Mouse (Mus musculus): ENCODE measurements at regions not wholly inside any gene's neighbourhood (a gene's known extent, or its start where the extent isn't known, plus 50 kb on each side); places are given as distances from the start of the nearest gene placed in this dataset.
"Not testable (repeated sequence)": the region's sequence is repeated elsewhere in the genome, so short reads cannot be mapped to it uniquely, and the experiment has no call there.

DNA sequence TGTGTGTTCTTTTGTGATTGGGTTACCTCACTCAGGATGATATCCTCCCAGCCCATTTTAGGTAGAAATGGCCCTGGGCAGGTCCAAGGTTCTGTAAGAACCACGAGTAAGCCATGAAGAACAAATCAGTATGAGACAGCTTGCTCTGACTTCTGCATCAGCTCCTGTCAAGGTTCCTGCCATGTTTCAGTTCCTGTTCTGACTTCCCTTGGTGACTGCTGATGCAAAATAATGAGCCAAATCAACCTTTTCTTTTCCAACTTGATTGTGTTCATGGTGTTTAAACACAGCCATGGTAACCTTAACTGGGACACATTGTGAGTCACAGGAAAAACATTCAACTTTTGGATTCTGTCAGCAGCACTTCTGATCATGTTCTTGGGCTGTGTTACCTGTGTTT, 667.4 kb upstream of the Igfbp7 start:
- no peak for ATAC-seq (ENCODE audit: extremely low read depth, insufficient number of reproducible peaks, low FRiP score, poor library complexity, severe bottlenecking)

- ATAC-seq (ENCODE audit: extremely low read depth, insufficient number of reproducible peaks, low FRiP score, poor library complexity, severe bottlenecking), result no peak
These were observed 624.9 kb upstream of the Igfbp7 start for GRCm38 (mm10) chr5:78032554-78033250.

GRCm38 (mm10) chr5:78017523-78017922, 609.7 kb upstream of the Igfbp7 start:
- ATAC-seq (ENCODE audit: extremely low read depth, insufficient number of reproducible peaks, low FRiP score, poor library complexity, severe bottlenecking), result no peak

GRCm38 (mm10) chr5:77986449-77987047, 578.7 kb upstream of the Igfbp7 start:
- no peak for ATAC-seq (ENCODE audit: extremely low read depth, insufficient number of reproducible peaks, low FRiP score, poor library complexity, severe bottlenecking)

DNA sequence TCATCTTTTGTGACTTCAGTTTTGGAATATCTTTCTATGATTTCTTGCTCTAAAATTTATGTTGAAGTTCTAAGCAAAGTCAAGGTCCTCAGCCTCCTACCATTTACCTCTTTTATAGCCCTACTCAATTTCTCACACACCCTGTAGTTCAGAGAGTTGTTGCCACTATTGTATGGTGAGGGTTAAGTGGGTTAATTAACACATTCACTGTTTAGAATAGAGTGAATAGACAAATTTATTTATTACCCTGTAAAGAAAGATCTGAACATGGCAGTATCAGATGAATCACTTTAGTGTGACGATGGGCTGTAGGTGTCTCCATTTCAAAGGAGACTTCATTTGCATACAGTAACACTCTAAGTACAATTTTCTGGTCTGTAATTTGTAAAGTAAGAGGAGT, 577.4 kb upstream of the Igfbp7 start:
- ATAC-seq (ENCODE audit: extremely low read depth, insufficient number of reproducible peaks, low FRiP score, poor library complexity, severe bottlenecking), result no peak

GRCm38 (mm10) chr5:77940021-77940420, 532.2 kb upstream of the Igfbp7 start:
- ATAC-seq (ENCODE audit: extremely low read depth, insufficient number of reproducible peaks, low FRiP score, poor library complexity, severe bottlenecking), result not testable (repeated sequence)

DNA sequence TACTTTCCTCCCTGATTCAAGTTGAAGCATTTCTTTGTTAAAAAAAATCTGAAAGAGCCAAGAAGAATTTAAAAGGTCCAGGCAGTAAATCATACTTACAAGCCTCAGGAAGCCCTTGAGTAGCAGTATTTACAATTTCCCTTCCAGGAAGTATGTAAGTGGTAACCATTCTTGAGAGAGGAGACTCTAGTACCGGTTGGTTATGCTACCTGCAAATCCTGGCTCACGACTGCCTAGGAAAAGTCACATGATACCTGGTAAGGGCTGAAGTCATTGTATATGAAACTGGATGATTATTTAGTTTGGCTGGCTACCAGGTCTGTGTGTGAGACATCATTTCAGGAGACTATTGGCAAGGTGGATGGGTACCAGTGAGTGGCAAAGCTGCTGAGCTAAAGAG, 524.0 kb upstream of the Igfbp7 start:
- no peak for ATAC-seq (ENCODE audit: extremely low read depth, insufficient number of reproducible peaks, low FRiP score, poor library complexity, severe bottlenecking)

- no peak for ATAC-seq (ENCODE audit: extremely low read depth, insufficient number of reproducible peaks, low FRiP score, poor library complexity, severe bottlenecking)
These were observed 513.3 kb upstream of the Igfbp7 start for GRCm38 (mm10) chr5:77921186-77921585.

GRCm38 (mm10) chr5:77917086-77917676, 509.3 kb upstream of the Igfbp7 start:
- ATAC-seq (ENCODE audit: extremely low read depth, insufficient number of reproducible peaks, low FRiP score, poor library complexity, severe bottlenecking), result no peak

GRCm38 (mm10) chr5:77916375-77916774, 508.5 kb upstream of the Igfbp7 start:
- ATAC-seq (ENCODE audit: extremely low read depth, insufficient number of reproducible peaks, low FRiP score, poor library complexity, severe bottlenecking), result no peak

- no peak for ATAC-seq (ENCODE audit: extremely low read depth, insufficient number of reproducible peaks, low FRiP score, poor library complexity, severe bottlenecking)
These were observed 501.4 kb upstream of the Igfbp7 start for GRCm38 (mm10) chr5:77909218-77909617.

DNA sequence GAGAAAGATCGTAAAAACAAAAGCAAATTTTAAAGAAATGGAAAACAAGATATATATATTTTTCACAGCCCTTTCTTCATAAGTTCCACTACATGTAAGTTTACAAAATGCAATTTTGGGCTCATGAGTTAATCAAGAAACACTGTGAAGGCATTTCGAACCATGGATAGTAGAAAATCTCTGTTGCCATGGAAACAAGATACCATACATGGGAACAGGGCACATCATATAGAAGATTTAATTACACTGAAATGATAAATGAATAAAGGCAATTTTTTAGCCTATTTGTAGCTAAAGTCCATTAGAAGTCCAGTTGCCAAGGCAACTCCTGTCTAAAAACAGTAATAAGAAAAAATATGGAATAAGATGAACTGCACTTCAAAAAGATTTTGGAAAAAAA, 484.2 kb upstream of the Igfbp7 start:
- not testable (repeated sequence) for ATAC-seq (ENCODE audit: extremely low read depth, insufficient number of reproducible peaks, low FRiP score, poor library complexity, severe bottlenecking)

DNA sequence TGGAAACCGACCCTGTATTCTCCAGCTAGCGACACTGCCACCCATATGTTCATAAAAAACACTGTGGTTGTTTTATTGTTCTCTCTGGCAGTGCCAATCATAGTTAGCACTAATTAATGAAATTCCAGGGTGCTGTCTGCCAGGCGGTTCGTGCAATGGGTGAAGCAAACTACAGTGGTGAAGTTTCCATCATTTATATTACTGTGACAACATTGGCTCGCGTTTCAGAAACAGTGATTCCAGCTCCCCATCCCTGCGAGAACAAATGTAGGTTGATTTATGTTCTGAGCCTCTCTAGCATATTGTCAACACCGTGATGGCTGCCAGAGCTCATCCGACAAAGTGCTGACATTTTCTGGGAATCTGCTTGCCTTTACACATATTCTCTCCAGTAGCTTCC, 480.7 kb upstream of the Igfbp7 start:
- ATAC-seq (ENCODE audit: extremely low read depth, insufficient number of reproducible peaks, low FRiP score, poor library complexity, severe bottlenecking), result no peak

GRCm38 (mm10) chr5:77871403-77871802, 463.6 kb upstream of the Igfbp7 start:
- ATAC-seq (ENCODE audit: extremely low read depth, insufficient number of reproducible peaks, low FRiP score, poor library complexity, severe bottlenecking), result no peak

- ATAC-seq (ENCODE audit: extremely low read depth, insufficient number of reproducible peaks, low FRiP score, poor library complexity, severe bottlenecking), result no peak
These were observed 457.5 kb upstream of the Igfbp7 start for GRCm38 (mm10) chr5:77865342-77865741.

DNA sequence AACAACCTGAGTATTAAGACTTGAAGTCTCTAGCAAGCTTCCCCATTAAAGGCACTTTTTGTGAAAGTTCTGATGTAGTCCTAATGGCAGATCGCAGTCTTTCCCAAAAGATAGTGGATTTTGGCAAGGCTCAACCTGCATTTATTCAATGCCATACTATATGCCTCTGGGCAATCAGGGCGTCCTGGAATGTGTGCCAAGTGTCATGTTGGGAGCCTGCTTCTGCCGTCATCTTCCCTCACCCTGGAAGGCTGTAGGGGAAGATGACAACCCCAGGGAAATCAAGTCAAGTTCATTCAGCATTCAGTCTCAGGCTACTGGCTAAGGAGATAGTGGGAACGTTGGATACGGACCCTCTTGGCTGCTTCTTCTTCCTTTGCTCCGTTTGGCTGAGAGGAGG, 447.4 kb upstream of the Igfbp7 start:
- ATAC-seq (ENCODE audit: extremely low read depth, insufficient number of reproducible peaks, low FRiP score, poor library complexity, severe bottlenecking), result no peak

- no peak for ATAC-seq (ENCODE audit: extremely low read depth, insufficient number of reproducible peaks, low FRiP score, poor library complexity, severe bottlenecking)
These were observed 446.4 kb upstream of the Igfbp7 start for GRCm38 (mm10) chr5:77853999-77854784.

- ATAC-seq (ENCODE audit: extremely low read depth, insufficient number of reproducible peaks, low FRiP score, poor library complexity, severe bottlenecking), result no peak
These were observed 443.8 kb upstream of the Igfbp7 start for GRCm38 (mm10) chr5:77851645-77852044.

- no peak for ATAC-seq (ENCODE audit: extremely low read depth, insufficient number of reproducible peaks, low FRiP score, poor library complexity, severe bottlenecking)
These were observed 430.6 kb upstream of the Igfbp7 start for GRCm38 (mm10) chr5:77838186-77839097.

All from neutrophil, adult 5-6 weeks (primary cell).